Mouse (Mus musculus): ENCODE measurements around the gene Ech1. TPM values are rescaled to one million over a fixed set of nuclear protein-coding genes. Genes with fewer than 3 reads are reported as not detected.

Ech1 gene
- polyA plus RNA-seq, 1 experiment from 2014 or later: 91.4 TPM

DNA sequence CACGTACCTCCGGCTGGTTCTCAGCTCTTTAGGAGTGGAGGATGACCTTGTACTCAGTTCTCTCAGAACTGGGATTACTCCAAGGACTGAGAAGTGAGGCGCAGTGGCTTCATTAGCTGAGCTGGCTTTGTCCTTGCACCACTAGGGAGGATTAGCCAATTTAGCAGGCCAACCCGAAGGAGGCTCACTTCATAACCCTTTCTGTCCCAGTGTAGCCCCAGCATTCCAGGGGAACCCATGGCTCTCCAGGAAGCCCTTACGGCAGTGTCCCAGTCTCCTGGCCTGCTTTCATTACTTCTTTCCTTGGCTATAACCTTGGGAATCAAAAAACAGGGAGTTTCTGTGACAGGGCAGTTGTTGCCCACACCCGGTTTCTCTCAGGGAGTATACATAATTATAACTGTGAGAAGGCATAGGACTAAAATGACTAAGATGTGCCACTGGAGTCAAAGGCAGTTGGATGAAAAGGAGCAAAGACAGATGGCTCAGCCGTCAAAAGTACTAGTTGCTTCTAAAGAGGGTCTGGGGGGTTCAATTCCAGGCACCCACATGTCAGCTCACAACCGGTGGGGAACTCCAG lies 17.3 kb upstream of the Ech1 start:
- no peaks in the 10 kb centered on the region for H3K9me3 ChIP-seq (replicated peaks)
- no peaks in the 10 kb centered on the region for H3K27me3 ChIP-seq (replicated peaks)
- H3K4me3 ChIP-seq (replicated peaks): peak overlapping the region; percentile 83
- peak overlapping the region; percentile 87 for H3K4me2 ChIP-seq
- peaks cover 28% of the 10 kb centered on the region for H3K4me1 ChIP-seq
- H3K36me3 ChIP-seq: no peaks in the 10 kb centered on the region
- peak overlapping the region; percentile 100 for H3K27ac ChIP-seq (replicated peaks)
- peak overlapping the region; percentile 83 for H3K9ac ChIP-seq (replicated peaks)
- ATAC-seq (ENCODE audit: low FRiP score): no peak
- 41% methylated on average over 6 of the region's 8 CpGs for WGBS

DNA sequence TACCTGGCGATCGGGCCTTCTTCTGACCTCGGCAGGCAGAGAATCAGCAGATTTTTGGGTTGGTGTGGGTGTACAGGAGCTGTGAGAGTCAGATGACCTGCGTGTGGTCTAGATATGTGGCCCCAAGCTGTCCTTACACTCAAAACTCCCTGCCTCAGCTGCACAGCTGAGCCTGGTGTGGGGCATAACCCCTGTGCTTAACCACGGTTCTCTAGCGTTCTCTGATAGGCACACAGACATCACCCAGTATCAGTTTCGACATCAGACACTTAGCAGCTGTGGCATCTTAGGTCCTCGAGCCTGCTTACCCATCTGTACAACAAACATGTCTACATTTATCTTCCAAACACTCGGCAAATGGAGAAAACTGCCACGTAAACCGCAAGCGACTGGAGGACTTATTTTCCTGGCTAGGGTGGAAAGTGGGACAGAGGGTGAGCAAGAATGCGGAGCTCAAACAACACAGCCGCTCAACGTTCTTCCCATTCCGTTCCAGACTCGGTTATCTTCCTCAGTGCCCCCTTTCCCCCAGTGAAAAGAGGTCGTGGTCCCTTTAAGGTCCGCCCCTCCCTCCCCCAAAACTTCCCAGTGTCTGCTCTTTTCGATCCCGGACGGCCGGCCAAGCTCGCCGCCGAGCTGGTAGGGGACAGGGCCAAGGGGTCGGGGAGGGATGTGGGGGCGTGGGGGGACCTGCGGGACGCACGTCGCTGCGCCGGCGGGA lies 16.6 kb upstream of the Ech1 start, which contains the start of gene Hnrnpl:
Hnrnpl (plus strand) TSS at position 321 of the 721 bp plus-strand sequence.
- H3K4me2 ChIP-seq: peak within 1 kb of the TSS; percentile 87
- 3% methylated on average over 34 of the region's 35 CpGs for WGBS
- ATAC-seq (ENCODE audit: low FRiP score): peak; percentile 2; the same call in 1 of the 2 replicates
- no peaks in the 10 kb centered on the region for H3K27me3 ChIP-seq (replicated peaks)
- H3K4me3 ChIP-seq (replicated peaks): peak within 1 kb of the TSS; percentile 83
- H3K4me1 ChIP-seq: peaks cover 28% of the 10 kb centered on the region
- H3K9me3 ChIP-seq (replicated peaks): no peaks in the 10 kb centered on the region
- H3K36me3 ChIP-seq: peaks cover 6% of the 10 kb centered on the region
- H3K27ac ChIP-seq (replicated peaks): peak within 1 kb of the TSS; percentile 100
- peak within 1 kb of the TSS; percentile 83 for H3K9ac ChIP-seq (replicated peaks)

DNA sequence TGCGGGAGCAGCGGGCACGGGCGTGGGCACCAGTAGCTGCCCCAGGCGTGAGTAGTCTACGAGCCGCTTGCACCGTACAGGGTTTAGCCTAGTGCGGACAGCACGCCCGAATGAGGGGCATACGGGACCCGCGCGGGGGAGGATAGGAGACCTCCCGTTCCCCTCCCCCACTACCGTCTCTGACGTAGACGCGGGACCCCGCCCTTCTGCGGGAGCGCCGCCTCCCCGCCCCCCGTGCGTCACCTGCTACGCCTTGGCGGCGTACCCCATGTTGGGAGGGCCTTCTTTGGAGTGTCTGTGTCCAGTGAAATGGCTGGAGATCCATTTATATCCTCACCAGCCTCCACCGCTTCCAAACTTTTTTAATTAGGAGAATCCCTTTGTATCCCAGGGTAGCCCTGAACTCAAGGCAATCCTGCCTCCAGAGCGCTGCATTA lies 16.0 kb upstream of the Ech1 start:
- peak overlapping the region; percentile 87 for H3K4me2 ChIP-seq
- WGBS: under 1% methylated on average over 32 of the region's 32 CpGs

DNA sequence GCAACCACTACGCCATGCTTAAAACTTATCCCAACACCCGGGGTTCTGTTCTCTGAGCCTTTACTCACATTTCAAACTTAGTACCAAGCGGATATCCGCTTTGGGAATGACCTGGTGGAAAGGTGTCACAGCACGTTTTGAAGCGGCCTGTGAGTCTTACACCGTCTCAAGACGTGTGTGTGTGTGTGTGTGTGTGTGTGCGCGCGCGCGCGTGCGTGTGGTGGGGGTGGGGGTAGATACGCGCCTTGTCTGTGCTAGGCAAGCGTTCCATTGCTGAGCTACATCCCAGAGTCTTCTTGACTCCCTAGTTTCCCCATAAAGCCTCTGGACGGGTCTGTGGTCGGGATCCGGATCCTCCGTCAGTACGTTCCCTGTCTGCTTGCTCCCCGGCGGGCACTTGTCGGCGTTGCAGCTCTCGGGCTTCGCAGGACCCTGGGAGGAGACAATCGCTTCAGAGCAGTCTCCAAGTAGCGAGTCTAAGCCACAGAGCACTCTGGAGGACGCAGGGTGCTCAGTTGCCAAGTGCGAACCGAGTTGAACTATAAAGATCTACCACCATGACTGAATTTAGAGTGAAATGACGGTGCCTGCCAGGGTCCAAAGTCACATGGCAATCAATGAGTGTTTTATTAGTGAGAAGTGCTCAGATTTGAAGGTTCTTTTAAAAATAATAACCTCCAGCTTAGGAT lies 15.5 kb upstream of the Ech1 start:
- Histone ChIP-seq H3K9ac (replicated peaks) (peak overlapping the region; percentile 83), H3K9me3 (replicated peaks) (no peaks in the 10 kb centered on the region), H3K4me2 (peak overlapping the region; percentile 87), H3K27ac (replicated peaks) (peak overlapping the region; percentile 100), H3K4me1 (peaks cover 33% of the 10 kb centered on the region), H3K36me3 (peaks cover 18% of the 10 kb centered on the region), H3K4me3 (replicated peaks) (peak overlapping the region; percentile 83), H3K27me3 (replicated peaks) (no peaks in the 10 kb centered on the region)
- under 1% methylated on average over 35 of the region's 35 CpGs for WGBS
- ATAC-seq (ENCODE audit: low FRiP score): peak; percentile 33

More for the DNA sequence above, 16.0 kb upstream of the Ech1 start:
- H3K9ac ChIP-seq (replicated peaks): peak overlapping the region; percentile 83
- no peaks in the 10 kb centered on the region for H3K27me3 ChIP-seq (replicated peaks)
- peak; percentile 58 for ATAC-seq (ENCODE audit: low FRiP score)
- H3K36me3 ChIP-seq: peaks cover 12% of the 10 kb centered on the region
- peaks cover 32% of the 10 kb centered on the region for H3K4me1 ChIP-seq
- H3K27ac ChIP-seq (replicated peaks): peak overlapping the region; percentile 100
- peak overlapping the region; percentile 83 for H3K4me3 ChIP-seq (replicated peaks)
- H3K9me3 ChIP-seq (replicated peaks): no peaks in the 10 kb centered on the region

DNA sequence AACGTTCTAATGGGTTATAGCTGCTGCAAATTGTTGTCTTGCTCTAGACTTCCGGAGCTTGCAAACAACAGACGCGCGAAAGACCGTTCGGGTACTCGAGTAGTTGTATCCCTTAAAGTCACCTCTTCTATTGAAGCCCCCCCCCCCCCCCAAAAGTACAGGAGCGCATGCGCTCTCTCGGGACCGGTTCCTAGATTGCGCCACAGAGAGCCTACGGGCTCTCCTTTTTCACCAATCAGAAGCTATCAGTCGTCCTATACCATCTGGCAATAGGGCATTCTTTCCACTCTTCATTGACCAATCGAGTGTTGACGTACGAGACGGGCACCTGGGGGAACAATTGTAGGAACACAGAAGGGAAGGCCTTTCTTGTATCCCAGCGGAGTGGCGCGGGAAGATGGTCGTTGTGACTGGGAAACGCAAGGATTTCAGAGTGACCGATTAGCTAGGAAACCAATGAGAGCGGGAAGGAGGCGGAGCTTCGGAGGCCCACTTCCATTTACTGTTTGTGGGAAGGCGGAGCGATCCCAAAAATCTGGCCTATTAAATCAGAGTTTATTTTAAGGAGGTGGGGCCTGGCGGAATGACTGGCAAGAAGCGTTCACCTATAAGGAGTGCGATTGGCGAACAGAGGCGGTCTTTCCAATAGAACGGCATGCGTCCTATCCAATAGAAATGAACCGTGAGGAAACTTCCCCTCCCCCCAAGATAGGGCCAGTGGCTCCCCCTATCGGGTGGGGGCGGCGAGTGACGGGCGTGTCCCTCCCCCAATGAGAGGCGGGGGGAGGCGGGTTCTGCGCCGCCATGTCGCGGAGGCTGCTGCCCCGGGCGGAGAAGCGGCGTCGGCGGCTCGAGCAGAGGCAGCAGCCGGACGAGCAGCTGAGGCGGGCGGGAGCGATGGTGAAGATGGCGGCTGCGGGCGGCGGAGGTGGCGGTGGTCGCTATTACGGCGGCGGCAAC lies 14.6 kb upstream of the Ech1 start:
- Histone ChIP-seq H3K9me3 (replicated peaks) (no peaks in the 10 kb centered on the region), H3K9ac (replicated peaks) (peak overlapping the region; percentile 83), H3K27ac (replicated peaks) (peak overlapping the region; percentile 100), H3K4me2 (peak overlapping the region; percentile 87), H3K27me3 (replicated peaks) (no peaks in the 10 kb centered on the region), H3K4me1 (peaks cover 40% of the 10 kb centered on the region), H3K36me3 (peaks cover 26% of the 10 kb centered on the region), H3K4me3 (replicated peaks) (peak overlapping the region; percentile 83)
- peak; percentile 93 for ATAC-seq (ENCODE audit: low FRiP score)
- under 1% methylated on average over 69 of the region's 70 CpGs for WGBS

DNA sequence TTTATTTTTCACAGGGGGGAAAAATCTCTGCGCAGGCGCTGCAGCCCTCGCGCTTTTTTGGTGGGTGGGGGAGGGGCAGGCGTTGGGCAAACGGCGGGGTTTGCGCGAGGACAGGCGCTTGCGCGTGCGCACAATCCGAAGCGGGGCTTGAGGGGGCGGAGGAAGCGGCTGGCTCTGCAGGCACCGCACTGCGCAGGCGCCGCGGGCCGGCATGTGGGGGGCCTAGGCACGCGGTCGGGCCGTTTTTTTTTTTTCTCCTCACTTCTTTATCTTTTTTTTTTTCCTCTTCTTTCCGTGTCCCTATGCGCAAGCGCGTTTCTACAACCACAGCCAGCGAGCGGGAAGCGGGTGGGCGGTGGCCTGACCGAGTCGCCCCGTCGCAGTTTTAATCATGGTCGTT lies 13.8 kb upstream of the Ech1 start:
- Histone ChIP-seq H3K4me2 (peak overlapping the region; percentile 77), H3K9ac (replicated peaks) (peak overlapping the region; percentile 65), H3K4me1 (peaks cover 48% of the 10 kb centered on the region), H3K9me3 (replicated peaks) (no peaks in the 10 kb centered on the region), H3K4me3 (replicated peaks) (peak overlapping the region; percentile 83), H3K27ac (replicated peaks) (peak overlapping the region; percentile 100), H3K36me3 (peaks cover 35% of the 10 kb centered on the region), H3K27me3 (replicated peaks) (no peaks in the 10 kb centered on the region)
- under 1% methylated on average over 37 of the region's 40 CpGs for WGBS
- peak; percentile 48 for ATAC-seq (ENCODE audit: low FRiP score)

DNA sequence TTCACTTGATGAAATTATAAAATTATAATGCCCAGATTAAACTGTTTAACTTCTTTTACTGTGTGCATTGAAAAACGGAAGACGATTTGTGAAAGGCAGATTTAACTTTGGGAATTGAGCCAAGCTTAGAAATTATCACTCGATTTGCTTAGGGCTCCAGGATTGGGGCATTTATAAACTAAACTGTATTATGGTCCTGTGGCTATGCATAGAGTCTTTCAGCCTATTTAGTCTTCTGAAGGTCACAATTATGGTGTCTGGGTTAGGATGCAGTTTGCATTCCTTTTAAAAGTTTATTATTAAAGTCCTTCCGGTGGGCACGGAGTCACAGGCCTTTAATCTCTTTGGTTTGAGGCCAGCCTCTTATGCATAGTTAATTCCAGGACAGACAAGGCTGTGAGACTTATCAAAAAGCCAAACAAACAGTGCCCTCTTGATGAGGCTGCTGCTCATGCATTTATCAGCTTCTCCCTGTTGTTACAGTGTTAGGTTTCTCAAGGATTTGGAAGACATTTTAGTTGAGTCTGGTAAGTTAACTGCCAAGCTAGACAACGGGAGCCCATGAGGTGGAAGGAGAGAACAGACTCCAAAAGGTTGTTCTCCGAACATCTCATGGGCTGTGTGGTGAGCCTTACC lies 13.3 kb upstream of the Ech1 start:
- WGBS: 13% methylated on average over 7 of the region's 7 CpGs
- H3K27ac ChIP-seq (replicated peaks): peak overlapping the region; percentile 100; the same call in 1 of the 2 replicates

DNA sequence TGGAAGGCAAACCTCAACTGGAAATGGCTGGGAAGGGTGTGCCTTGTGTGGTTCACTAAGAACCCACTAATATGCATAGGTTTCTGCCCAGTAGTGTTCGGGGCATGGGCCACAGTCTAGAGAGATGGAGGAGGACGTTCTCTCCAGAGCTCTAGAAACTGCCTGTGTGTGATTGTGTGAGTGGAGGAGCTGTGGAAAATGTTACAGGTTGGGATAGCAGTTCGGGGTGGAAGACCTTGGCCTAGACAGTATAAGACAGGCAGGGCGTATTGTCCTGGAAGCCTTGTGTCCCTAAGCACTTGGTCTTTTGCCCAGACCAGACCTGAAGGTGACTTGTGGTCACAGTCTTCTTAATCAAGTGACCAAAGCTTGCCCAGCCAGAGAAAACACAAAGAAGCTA lies 12.6 kb upstream of the Ech1 start:
- no peaks in the 10 kb centered on the region for H3K27me3 ChIP-seq (replicated peaks)
- peaks cover 56% of the 10 kb centered on the region for H3K4me1 ChIP-seq
- H3K9me3 ChIP-seq (replicated peaks): no peaks in the 10 kb centered on the region
- peaks cover 47% of the 10 kb centered on the region for H3K36me3 ChIP-seq
- ATAC-seq (ENCODE audit: low FRiP score): no peak
- no peak overlapping the region for H3K27ac ChIP-seq (replicated peaks)
- peak overlapping the region; percentile 65 for H3K9ac ChIP-seq (replicated peaks)
- WGBS: 72% methylated on average over 4 of the region's 4 CpGs
- peak overlapping the region; percentile 83 for H3K4me3 ChIP-seq (replicated peaks)
- H3K4me2 ChIP-seq: peak overlapping the region; percentile 77

More for the DNA sequence above, 13.3 kb upstream of the Ech1 start:
- Histone ChIP-seq H3K27me3 (replicated peaks) (no peaks in the 10 kb centered on the region), H3K36me3 (peaks cover 40% of the 10 kb centered on the region), H3K9ac (replicated peaks) (peak overlapping the region; percentile 65), H3K4me1 (peaks cover 49% of the 10 kb centered on the region), H3K9me3 (replicated peaks) (no peaks in the 10 kb centered on the region), H3K4me2 (peak overlapping the region; percentile 77), H3K4me3 (replicated peaks) (peak overlapping the region; percentile 83)
- no peak for ATAC-seq (ENCODE audit: low FRiP score)

DNA sequence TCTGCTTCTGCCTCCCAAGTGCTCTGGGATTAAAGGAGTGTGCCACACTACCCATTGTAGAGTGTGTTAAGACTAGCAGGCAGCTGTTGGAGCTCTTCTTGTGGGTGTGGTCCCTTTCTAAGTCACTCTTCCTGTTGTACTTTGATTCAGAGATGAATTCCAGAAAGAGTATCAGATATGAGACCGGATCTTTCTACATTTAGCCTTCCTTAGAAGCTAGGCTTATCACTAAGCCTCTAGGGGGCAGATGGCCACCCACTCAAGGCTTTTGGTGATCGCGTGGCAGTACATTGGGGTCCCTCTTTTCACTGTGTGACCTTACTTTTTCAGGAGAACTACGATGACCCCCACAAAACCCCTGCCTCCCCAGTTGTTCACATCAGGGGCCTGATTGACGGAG lies 12.1 kb upstream of the Ech1 start:
- no peak for ATAC-seq (ENCODE audit: low FRiP score)
- Histone ChIP-seq H3K27ac (replicated peaks) (no peak overlapping the region), H3K4me3 (replicated peaks) (peak overlapping the region; percentile 83), H3K9me3 (replicated peaks) (no peaks in the 10 kb centered on the region), H3K36me3 (peaks cover 52% of the 10 kb centered on the region), H3K4me2 (peak overlapping the region; percentile 77), H3K4me1 (peaks cover 57% of the 10 kb centered on the region), H3K27me3 (replicated peaks) (no peaks in the 10 kb centered on the region), H3K9ac (replicated peaks) (peak overlapping the region; percentile 14; the same call in 1 of the 2 replicates)
- WGBS: 80% methylated on average over 5 of the region's 5 CpGs

DNA sequence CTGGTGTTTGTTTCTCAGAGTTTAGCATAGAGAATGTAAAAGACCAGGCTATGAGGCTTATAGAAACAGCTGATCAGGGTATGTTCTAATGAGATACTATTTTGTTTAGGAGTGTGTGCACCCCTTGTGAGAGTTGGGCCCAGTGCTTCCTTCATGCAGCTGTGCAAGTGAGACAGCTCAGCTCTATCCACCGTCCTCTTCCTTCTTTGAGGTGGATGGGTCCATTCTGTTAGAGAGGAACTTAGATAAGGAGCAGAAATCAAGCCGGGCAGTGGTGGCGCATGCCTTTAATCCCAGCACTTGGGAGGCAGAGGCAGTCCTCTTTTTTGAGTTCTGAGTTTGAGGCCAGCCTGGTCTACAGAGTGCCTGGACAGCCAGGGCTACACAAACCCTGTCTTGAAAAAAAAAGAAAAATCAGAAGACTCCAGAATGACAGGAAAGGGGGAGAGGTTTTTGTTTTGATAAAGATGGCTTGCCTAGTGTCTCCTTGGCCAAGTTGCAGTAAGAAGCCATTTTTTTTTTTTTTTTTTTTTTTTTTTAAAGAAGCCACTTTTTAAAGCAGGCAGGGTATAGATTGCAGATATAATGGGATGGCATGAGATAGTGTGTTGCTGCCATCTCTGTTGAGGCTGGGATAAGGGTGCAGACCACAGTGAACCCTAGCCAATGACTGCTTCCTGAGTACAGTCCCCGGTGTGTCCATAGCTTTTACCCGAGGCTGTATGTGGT lies 10.5 kb upstream of the Ech1 start:
- H3K9me3 ChIP-seq (replicated peaks): no peaks in the 10 kb centered on the region
- no peaks in the 10 kb centered on the region for H3K27me3 ChIP-seq (replicated peaks)
- H3K4me3 ChIP-seq (replicated peaks): no peak overlapping the region
- H3K9ac ChIP-seq (replicated peaks): no peak overlapping the region
- H3K4me2 ChIP-seq: no peak overlapping the region
- H3K36me3 ChIP-seq: peaks cover 64% of the 10 kb centered on the region
- WGBS: 90% methylated on average over 5 of the region's 5 CpGs
- peaks cover 58% of the 10 kb centered on the region for H3K4me1 ChIP-seq
- ATAC-seq (ENCODE audit: low FRiP score): no peak
- H3K27ac ChIP-seq (replicated peaks): no peak overlapping the region
